Mouse (Mus musculus): ENCODE results near the gene Tsr3.

- TF ChIP-seq CTCF (IDR thresholded peaks at IDR 0.05; ENCODE audit: low read depth, low read length) (no peak), POLR2A (IDR thresholded peaks at IDR 0.05; ENCODE audit: extremely low read depth, insufficient read depth, low read length) (peak; percentile 45)
Measured at GRCm38 (mm10) chr17:25272951-25273705, 33.2 kb downstream of the Tsr3 start.

All from liver, adult 2 months (tissue).